Mouse (Mus musculus): ENCODE results near the gene Lsm7.

- no peak for TF ChIP-seq CTCF (IDR thresholded peaks at IDR 0.05)
- no peak for TF ChIP-seq EP300 (IDR thresholded peaks at IDR 0.05)
Measured at GRCm38 (mm10) chr10:80804916-80805315, 50.1 kb downstream of the Lsm7 start, which contains the start of gene Amh.
